Mouse (Mus musculus) forebrain, embryonic 14.5 days (tissue): ENCODE measurements around the gene Ckap2l. TPM values are rescaled to one million over a fixed set of nuclear protein-coding genes. Genes with fewer than 3 reads are reported as not detected.

ENCODE experiments used
- ATAC-seq: fragments of 200-750 bp; cut with Nextera tagmentation; 2 replicates; pipeline ENCODE4 v1.8.0; 2017; ENCODE audit warnings: mild to moderate bottlenecking, moderate library complexity
- DNase-seq: peaks from one replicate; pipeline ENCODE4 v3.0.0-alpha.2; 2015; ENCODE audit warnings: low spot score
- H3K27ac ChIP-seq: fragments of 300-500 bp; sonication (generic); 2 replicates; pipeline ENCODE4 v1.5.1; 2014; ENCODE audit warnings: low read depth, mild to moderate bottlenecking, control low read depth, low read length, moderate library complexity
- H3K27me3 ChIP-seq: fragments of 300-500 bp; sonication (generic); replicated peaks from 2 replicates; pipeline ENCODE4 v1.6.1; 2014; ENCODE audit warnings: low read length, control low read depth, mixed read lengths; ENCODE audit not compliant: control insufficient read depth, insufficient read depth
- H3K36me3 ChIP-seq: fragments of 300-500 bp; sonication (generic); 2 replicates; pipeline ENCODE4 v1.6.1; 2014; ENCODE audit warnings: low read length, control low read depth; ENCODE audit not compliant: control insufficient read depth, insufficient read depth
- H3K4me1 ChIP-seq: fragments of 300-500 bp; sonication (generic); 2 replicates; pipeline ENCODE4 v1.6.1; 2014; ENCODE audit warnings: antibody characterized with exemption, low read length, control low read depth; ENCODE audit not compliant: control insufficient read depth, insufficient read depth
- H3K4me2 ChIP-seq: fragments of 300-500 bp; sonication (generic); 2 replicates; pipeline ENCODE4 v1.6.1; 2014; ENCODE audit warnings: mild to moderate bottlenecking, control low read depth, low read length
- H3K4me3 ChIP-seq: fragments of 300-500 bp; sonication (generic); 2 replicates; pipeline ENCODE4 v1.5.1; 2014; ENCODE audit warnings: low read depth, low read length, control low read depth
- H3K9ac ChIP-seq: fragments of 300-500 bp; sonication (generic); 2 replicates; pipeline ENCODE4 v1.6.1; 2014; ENCODE audit warnings: mild to moderate bottlenecking, low read length, control low read depth, moderate library complexity
- H3K9me3 ChIP-seq: fragments of 300-500 bp; sonication (generic); replicated peaks from 2 replicates; pipeline ENCODE4 v1.6.1; 2016; ENCODE audit warnings: low read length, control low read depth, mixed read lengths; ENCODE audit not compliant: control insufficient read depth
- WGBS: fragments of 180-500 bp; shearing (Covaris S2); extraction: QIAGEN DNeasy Blood & Tissue Kit; methylation state at CpG from one replicate; pipeline ENCODE4 v1.1.7; 2014; 5-methylcytosine and 5-hydroxymethylcytosine counted together
- polyA plus RNA-seq: library from polyadenylated mRNA; unstranded; fragments of >200 nt; fragmentation: Nextera tagmentation; extraction: Ambion mirVana; gene quantifications from 2 replicates; pipeline ENCODE4 v1.2.1, GENCODE M21; 2014

Ckap2l gene
- polyA plus RNA-seq, 1 experiment from 2014 or later = 44.2 TPM

DNA sequence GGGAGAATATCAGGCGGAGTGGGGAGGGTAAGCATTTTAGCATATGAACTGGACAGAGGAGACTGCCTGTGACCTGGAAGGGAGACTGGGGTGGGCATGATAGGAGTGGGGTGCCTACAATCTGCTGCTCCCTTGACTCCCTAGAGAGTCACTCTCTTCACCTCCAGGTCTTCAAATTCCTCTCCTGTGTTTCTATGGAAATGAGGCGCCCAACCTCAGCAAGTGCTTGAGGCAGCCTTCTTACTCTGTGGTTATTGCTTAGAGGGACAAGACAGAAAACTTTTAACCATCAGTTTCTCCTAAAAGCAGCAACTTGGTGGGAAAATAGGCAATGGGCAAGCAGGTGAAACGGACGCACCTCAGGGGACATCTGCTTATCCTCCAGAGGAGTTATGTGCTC, 60.5 kb downstream of the Ckap2l start:
- Histone ChIP-seq H3K9ac (no peak overlapping the region), H3K27me3 (no peaks in the 10 kb centered on the region), H3K36me3 (no peaks in the 10 kb centered on the region), H3K9me3 (no peaks in the 10 kb centered on the region), H3K27ac (no peak overlapping the region), H3K4me3 (no peak overlapping the region), H3K4me2 (no peak overlapping the region), H3K4me1 (no peaks in the 10 kb centered on the region)
- DNase-seq = no peak
- 65% methylated on average over 4 of the region's 4 CpGs for WGBS
- no peak for ATAC-seq

DNA sequence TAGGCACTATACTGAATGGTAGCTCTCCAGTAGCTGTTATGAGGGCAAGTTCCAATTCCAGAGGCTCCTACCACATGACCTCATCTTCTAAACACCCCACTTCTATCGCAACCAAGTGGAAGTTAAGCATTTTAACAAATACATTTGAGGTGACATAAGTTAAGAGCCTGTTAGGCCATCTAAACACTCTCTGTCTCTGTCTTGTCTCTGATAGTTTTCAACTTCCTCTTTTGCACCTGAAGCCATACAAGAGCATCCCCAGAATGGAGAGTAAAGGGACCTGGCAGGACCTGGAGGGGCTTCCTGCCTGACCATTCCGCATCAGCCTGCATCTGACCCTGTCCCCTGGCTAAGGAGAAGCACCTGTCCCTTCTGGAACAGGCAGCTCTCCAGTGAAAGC, 62.3 kb downstream of the Ckap2l start:
- no peak overlapping the region for H3K4me3 ChIP-seq
- DNase-seq (no peak), ATAC-seq (no peak)
- H3K36me3 ChIP-seq = no peaks in the 10 kb centered on the region
- no peak overlapping the region for H3K27ac ChIP-seq
- H3K4me2 ChIP-seq = no peak overlapping the region
- no peak overlapping the region for H3K9ac ChIP-seq
- WGBS = 83% methylated on average over 2 of the region's 2 CpGs
- H3K4me1 ChIP-seq = no peaks in the 10 kb centered on the region
- no peaks in the 10 kb centered on the region for H3K27me3 ChIP-seq
- no peaks in the 10 kb centered on the region for H3K9me3 ChIP-seq

DNA sequence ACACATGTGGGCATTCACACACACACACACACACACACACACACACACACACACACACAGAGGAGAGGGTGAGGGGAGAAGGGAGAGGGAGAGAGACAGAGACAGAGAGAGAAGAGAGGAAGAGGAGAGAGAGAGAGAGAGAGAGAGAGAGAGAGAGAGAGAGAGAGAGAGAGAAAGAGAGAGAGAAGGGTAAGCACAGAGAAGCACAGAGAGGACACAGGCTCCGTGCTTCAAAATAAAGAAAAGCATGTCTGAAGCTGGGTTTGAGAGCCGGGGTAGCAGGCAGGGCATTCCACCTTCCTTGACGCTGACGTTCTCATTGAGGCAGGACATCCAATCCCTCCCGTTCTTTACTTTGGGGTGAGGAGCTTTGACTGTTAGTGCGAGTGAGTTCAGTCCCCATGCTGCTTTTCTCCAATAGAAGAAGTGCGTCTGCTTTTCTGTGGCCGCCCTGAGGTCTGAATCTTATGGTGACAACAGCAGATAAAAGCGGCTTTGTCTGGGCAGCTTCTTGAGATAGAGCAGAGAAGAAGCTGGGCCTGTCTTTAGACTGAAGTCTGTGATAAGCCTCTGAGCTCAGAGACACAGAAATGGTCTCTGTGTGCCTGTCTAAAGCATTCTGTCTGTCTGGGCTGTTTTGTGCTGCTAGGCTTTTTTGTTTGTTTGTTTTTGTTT, 63.1 kb downstream of the Ckap2l start:
- no peak overlapping the region for H3K4me2 ChIP-seq
- no peaks in the 10 kb centered on the region for H3K9me3 ChIP-seq
- no peak for DNase-seq
- no peak overlapping the region for H3K9ac ChIP-seq
- ATAC-seq = no peak
- H3K27me3 ChIP-seq = no peaks in the 10 kb centered on the region
- H3K36me3 ChIP-seq = no peaks in the 10 kb centered on the region
- no peak overlapping the region for H3K4me3 ChIP-seq
- WGBS = 53% methylated on average over 9 of the region's 9 CpGs
- no peak overlapping the region for H3K27ac ChIP-seq
- no peaks in the 10 kb centered on the region for H3K4me1 ChIP-seq

DNA sequence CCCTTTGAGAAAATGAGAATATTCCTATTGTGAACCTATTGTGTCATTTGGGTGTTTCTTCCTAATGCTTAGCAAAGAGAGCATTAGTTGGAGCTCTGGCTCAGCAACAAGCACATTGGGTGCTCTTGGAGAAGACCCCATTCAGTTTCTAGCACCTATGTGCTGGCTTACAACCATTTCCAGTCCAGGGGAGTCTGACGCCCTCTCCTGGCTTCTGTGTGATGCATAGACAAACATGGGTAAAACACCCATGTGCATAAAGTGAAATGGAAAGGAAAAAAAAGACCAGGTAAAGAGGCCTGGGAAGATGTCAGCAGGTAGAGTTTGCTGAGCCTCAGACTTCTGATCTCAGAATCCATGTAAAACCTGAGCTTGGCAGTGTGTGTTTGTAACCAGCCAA, 63.8 kb downstream of the Ckap2l start:
- no peak overlapping the region for H3K4me3 ChIP-seq
- H3K4me2 ChIP-seq = no peak overlapping the region
- no peaks in the 10 kb centered on the region for H3K9me3 ChIP-seq
- ATAC-seq = no peak
- WGBS = 83% methylated on average over 1 of the region's 1 CpGs
- no peaks in the 10 kb centered on the region for H3K4me1 ChIP-seq
- H3K27me3 ChIP-seq = no peaks in the 10 kb centered on the region
- no peak for DNase-seq
- no peaks in the 10 kb centered on the region for H3K36me3 ChIP-seq
- H3K27ac ChIP-seq = no peak overlapping the region
- no peak overlapping the region for H3K9ac ChIP-seq

DNA sequence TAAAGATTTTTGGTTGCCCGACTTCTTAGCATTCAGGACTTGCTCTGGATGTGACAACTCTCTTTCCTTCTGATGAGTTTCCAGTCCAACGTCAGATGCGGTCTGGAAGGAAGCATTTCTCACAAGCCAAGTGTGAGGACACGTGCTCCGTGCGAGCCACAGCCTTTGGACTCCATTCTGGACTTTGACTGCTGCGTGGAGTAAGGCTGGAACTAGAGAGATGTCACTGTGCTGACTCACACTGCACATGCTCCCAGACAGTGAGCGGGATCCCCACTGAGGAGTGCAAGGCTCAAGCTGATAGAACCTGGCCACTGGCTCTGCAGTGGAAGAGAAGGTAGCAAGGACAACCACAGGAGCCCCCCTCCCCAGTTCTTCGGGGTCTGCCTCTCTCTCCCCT, 64.5 kb downstream of the Ckap2l start:
- H3K4me3 ChIP-seq = no peak overlapping the region
- no peak overlapping the region for H3K4me2 ChIP-seq
- no peaks in the 10 kb centered on the region for H3K4me1 ChIP-seq
- no peaks in the 10 kb centered on the region for H3K36me3 ChIP-seq
- H3K9ac ChIP-seq = no peak overlapping the region
- no peaks in the 10 kb centered on the region for H3K9me3 ChIP-seq
- ATAC-seq = peak; percentile 47; the same call in 1 of the 2 replicates
- H3K27me3 ChIP-seq = no peaks in the 10 kb centered on the region
- H3K27ac ChIP-seq = peak overlapping the region; percentile 48
- WGBS = 81% methylated on average over 9 of the region's 9 CpGs
- no peak for DNase-seq

DNA sequence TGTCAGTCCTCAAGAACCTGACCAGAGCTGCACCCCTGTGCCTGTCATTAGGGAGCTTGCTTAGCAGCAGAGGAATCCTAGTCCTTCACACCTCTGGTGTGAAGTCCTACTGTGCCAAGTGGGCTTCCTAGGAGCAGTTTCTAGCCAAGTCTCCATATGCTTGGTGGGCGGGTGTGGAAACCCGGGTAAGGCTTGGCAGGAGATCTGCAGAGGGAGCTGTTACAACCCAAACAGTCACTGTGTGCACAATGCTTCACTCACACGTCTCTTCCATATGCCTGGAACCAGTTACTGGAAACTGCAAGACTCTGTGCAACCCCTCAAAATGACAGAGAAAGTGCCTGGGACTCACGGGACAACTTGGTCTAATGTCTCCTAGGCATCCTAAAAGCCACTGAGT, 65.0 kb downstream of the Ckap2l start:
- DNase-seq (peak; percentile 87), ATAC-seq (peak; percentile 96)
- H3K4me1 ChIP-seq = no peaks in the 10 kb centered on the region
- no peaks in the 10 kb centered on the region for H3K27me3 ChIP-seq
- no peak overlapping the region for H3K9ac ChIP-seq
- no peaks in the 10 kb centered on the region for H3K36me3 ChIP-seq
- 52% methylated on average over 4 of the region's 4 CpGs for WGBS
- H3K27ac ChIP-seq = no peak overlapping the region
- no peaks in the 10 kb centered on the region for H3K9me3 ChIP-seq
- H3K4me3 ChIP-seq = no peak overlapping the region
- no peak overlapping the region for H3K4me2 ChIP-seq

DNA sequence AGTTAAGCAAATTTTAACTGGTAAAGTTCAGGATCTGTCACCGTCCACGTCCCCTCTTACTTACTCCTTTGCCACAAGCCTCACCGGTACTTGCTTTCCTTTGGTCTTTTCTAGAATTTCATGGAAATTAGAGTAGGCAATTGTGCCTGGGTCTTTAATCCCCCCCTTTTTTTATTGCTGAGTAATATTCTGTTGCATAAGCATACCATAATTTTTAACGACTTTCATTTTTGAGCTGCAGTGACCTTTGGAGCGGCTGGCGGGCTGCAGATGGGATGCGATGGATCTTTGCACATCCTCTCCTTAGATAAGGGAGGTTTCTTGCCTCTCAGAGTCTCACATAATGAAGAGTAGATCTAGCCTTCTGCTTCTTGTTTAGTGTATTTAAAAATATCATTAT, 67.7 kb downstream of the Ckap2l start:
- no peaks in the 10 kb centered on the region for H3K27me3 ChIP-seq
- H3K4me3 ChIP-seq = no peak overlapping the region
- H3K4me1 ChIP-seq = no peaks in the 10 kb centered on the region
- H3K27ac ChIP-seq = no peak overlapping the region
- H3K36me3 ChIP-seq = no peaks in the 10 kb centered on the region
- WGBS = 97% methylated on average over 7 of the region's 7 CpGs
- no peak overlapping the region for H3K4me2 ChIP-seq
- DNase-seq = no peak
- no peak overlapping the region for H3K9ac ChIP-seq
- H3K9me3 ChIP-seq = no peaks in the 10 kb centered on the region
- no peak for ATAC-seq

DNA sequence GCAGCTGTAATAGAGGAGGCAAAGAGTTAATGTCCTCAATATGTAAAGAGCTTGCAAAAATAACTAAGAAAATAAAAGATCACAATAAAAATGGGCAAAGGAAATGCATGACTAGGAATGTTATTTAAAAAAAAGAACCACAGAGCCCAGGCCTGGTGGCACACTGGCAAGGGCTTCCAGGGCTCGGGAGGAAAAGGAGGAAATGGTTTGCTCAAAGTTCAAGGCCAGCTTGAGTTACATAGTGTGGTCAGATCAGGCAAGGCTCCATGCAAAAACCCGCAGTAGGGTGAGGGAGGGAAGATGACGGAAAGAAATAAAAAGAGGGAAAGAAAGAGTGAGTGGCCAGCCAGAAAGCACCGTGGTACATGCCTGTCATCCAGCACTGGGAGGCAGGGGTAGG, 68.4 kb downstream of the Ckap2l start:
- no peaks in the 10 kb centered on the region for H3K27me3 ChIP-seq
- no peak for DNase-seq
- H3K9me3 ChIP-seq = no peaks in the 10 kb centered on the region
- WGBS = 89% methylated on average over 4 of the region's 4 CpGs
- H3K27ac ChIP-seq = no peak overlapping the region
- H3K4me2 ChIP-seq = no peak overlapping the region
- no peak for ATAC-seq
- no peak overlapping the region for H3K9ac ChIP-seq
- no peak overlapping the region for H3K4me3 ChIP-seq
- no peaks in the 10 kb centered on the region for H3K4me1 ChIP-seq
- no peaks in the 10 kb centered on the region for H3K36me3 ChIP-seq

DNA sequence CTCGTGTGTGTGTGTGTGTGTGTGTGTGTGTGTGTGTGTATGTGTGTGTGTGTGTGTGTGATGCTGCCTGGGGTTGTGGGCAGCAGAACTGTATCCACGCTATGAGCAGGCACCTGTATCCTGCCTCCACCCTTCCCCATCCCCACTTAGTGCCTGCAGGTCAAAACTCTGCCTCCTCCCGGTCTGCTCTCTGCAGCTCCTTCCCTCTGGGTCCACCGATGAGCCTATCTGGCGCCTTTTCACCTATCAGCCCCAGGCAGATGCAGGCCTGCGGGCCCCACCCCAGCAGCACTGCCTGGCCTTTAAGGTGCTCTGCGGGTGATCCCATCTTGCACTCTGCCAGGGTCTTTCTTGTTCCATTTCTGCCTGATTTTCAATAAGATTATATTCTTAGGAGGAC, 69.3 kb downstream of the Ckap2l start:
- H3K9me3 ChIP-seq = no peaks in the 10 kb centered on the region
- ATAC-seq (no peak), DNase-seq (no peak)
- H3K4me2 ChIP-seq = no peak overlapping the region
- no peak overlapping the region for H3K9ac ChIP-seq
- H3K36me3 ChIP-seq = no peaks in the 10 kb centered on the region
- no peaks in the 10 kb centered on the region for H3K4me1 ChIP-seq
- H3K4me3 ChIP-seq = no peak overlapping the region
- H3K27me3 ChIP-seq = no peaks in the 10 kb centered on the region
- WGBS = 86% methylated on average over 6 of the region's 7 CpGs
- H3K27ac ChIP-seq = no peak overlapping the region
